Mouse (Mus musculus) liver, embryonic 14.5 days (tissue): ENCODE data around the gene Zfp609. TPM values are rescaled to one million over a fixed set of nuclear protein-coding genes. Genes with fewer than 3 reads are reported as not detected.

ENCODE experiments used
- ATAC-seq: fragments of 200-750 bp; cut with Nextera tagmentation; 2 replicates; pipeline ENCODE4 v1.8.0; 2017; ENCODE audit warnings: moderate number of reproducible peaks, mild to moderate bottlenecking, moderate library complexity; ENCODE audit not compliant: insufficient read depth
- DNase-seq, 3 experiments: peaks; one replicate each; pipeline ENCODE4 v3.0.0-alpha.2; 2012 to 2013; ENCODE audit warnings: low read depth in 3 of 3, low spot score in 3 of 3
- H3K27ac ChIP-seq: fragments of 300-500 bp; sonication (generic); 2 replicates; pipeline ENCODE4 v1.5.1; 2014; ENCODE audit warnings: moderate library complexity, mild to moderate bottlenecking, control low read depth, inconsistent platforms
- H3K27me3 ChIP-seq: fragments of 300-500 bp; sonication (generic); 2 replicates; pipeline ENCODE4 v1.6.1; 2014; ENCODE audit warnings: mild to moderate bottlenecking, low read length, moderate library complexity; ENCODE audit not compliant: control insufficient read depth, insufficient read depth
- H3K36me3 ChIP-seq: fragments of 300-500 bp; sonication (generic); replicated peaks from 2 replicates; pipeline ENCODE4 v1.6.1; 2014; ENCODE audit warnings: low read depth; ENCODE audit not compliant: control insufficient read depth, insufficient read depth
- H3K4me1 ChIP-seq, 2 experiments: fragments of 200-500 bp in 1 of 2; fragments of 300-500 bp in 1 of 2; sonication (generic) in 1 of 2; replicated peaks; 2 replicates each; pipeline ENCODE4 v1.6.1; 2012 to 2014; ENCODE audit warnings: antibody characterized with exemption in 1 of 2, inconsistent platforms in 1 of 2, low read length in 1 of 2; ENCODE audit not compliant: control insufficient read depth in 2 of 2, insufficient read depth in 2 of 2
- H3K4me2 ChIP-seq: fragments of 300-500 bp; sonication (generic); 2 replicates; pipeline ENCODE4 v1.6.1; 2014; ENCODE audit warnings: low read depth, mild to moderate bottlenecking, control low read depth, moderate library complexity
- H3K4me3 ChIP-seq, 2 experiments: fragments of 200-500 bp in 1 of 2; fragments of 300-500 bp in 1 of 2; sonication (generic) in 1 of 2; 2 replicates each; pipeline ENCODE4 v1.5.1; 2012 to 2014; ENCODE audit warnings: low read depth in 2 of 2, low read length in 2 of 2, mild to moderate bottlenecking in 2 of 2, control low read depth in 1 of 2, inconsistent platforms in 1 of 2, moderate library complexity in 1 of 2; ENCODE audit not compliant: insufficient read depth in 1 of 2
- H3K9ac ChIP-seq: fragments of 300-500 bp; sonication (generic); replicated peaks from 2 replicates; pipeline ENCODE4 v1.6.1; 2014; ENCODE audit warnings: mild to moderate bottlenecking, control low read depth, moderate library complexity
- H3K9me3 ChIP-seq: fragments of 300-500 bp; sonication (generic); 2 replicates; pipeline ENCODE4 v1.6.1; 2016; ENCODE audit warnings: low read length, mixed read lengths; ENCODE audit not compliant: control insufficient read depth
- CTCF ChIP-seq: IDR thresholded peaks from 2 replicates; pipeline ENCODE4 v1.5.1; 2016; ENCODE audit warnings: antibody characterized with exemption, low read depth, control low read depth
- EP300 ChIP-seq: IDR thresholded peaks from 2 replicates; pipeline ENCODE4 v1.6.1; 2016; ENCODE audit warnings: antibody characterized with exemption, low read depth
- WGBS: fragments of 180-500 bp; shearing (Covaris S2); extraction: QIAGEN DNeasy Blood & Tissue Kit; methylation state at CpG from one replicate; pipeline ENCODE4 v1.1.7; 2014; ENCODE audit not compliant: insufficient replicate concordance; 5-methylcytosine and 5-hydroxymethylcytosine counted together
- polyA plus RNA-seq, 2 experiments: library from polyadenylated mRNA; depleted of rRNA in 1 of 2; stranded (reverse) in 1 of 2; unstranded in 1 of 2; fragments of >200 nt; fragmentation: Nextera tagmentation in 1 of 2; extraction: Ambion mirVana in 1 of 2; gene quantifications; 2 replicates each; pipeline versions ENCODE4 v1.2.1 to v1.2.3; 2012 to 2014

Zfp609 gene
- polyA plus RNA-seq, 2 experiments: 1.1 to 2.7 TPM

- WGBS: 72% methylated on average over 3 of the region's 3 CpGs
- Histone ChIP-seq H3K27ac (no peak overlapping the region), H3K4me1 (no peaks in the 10 kb centered on the region), H3K36me3 (no peaks in the 10 kb centered on the region), H3K27me3 (no peaks in the 10 kb centered on the region), H3K9me3 (no peaks in the 10 kb centered on the region), H3K4me3 (no peak overlapping the region), H3K9ac (no peak overlapping the region), H3K4me2 (no peak overlapping the region)
- TF ChIP-seq EP300 (no peak), CTCF (peak; percentile 61)
- no peak for DNase-seq
- ATAC-seq: no peak
Observed at GRCm38 (mm10) chr9:65752632-65753031, 74.7 kb downstream of the Zfp609 start.

- TF ChIP-seq CTCF (no peak), EP300 (no peak)
- Histone ChIP-seq H3K4me1 (no peaks in the 10 kb centered on the region), H3K4me3 (no peak overlapping the region), H3K9ac (no peak overlapping the region), H3K27ac (no peak overlapping the region), H3K4me2 (no peak overlapping the region), H3K27me3 (no peaks in the 10 kb centered on the region), H3K9me3 (no peaks in the 10 kb centered on the region), H3K36me3 (no peaks in the 10 kb centered on the region)
- WGBS: 79% methylated on average over 7 of the region's 7 CpGs
- ATAC-seq (no peak), DNase-seq (no peak)
Observed at GRCm38 (mm10) chr9:65751906-65752305, 75.5 kb downstream of the Zfp609 start.

GRCm38 (mm10) chr9:65748102-65748501, 79.3 kb downstream of the Zfp609 start:
- no peak for TF ChIP-seq EP300
- TF ChIP-seq CTCF: no peak
- peaks cover 11 to 12% of the 10 kb centered on the region in 2 experiments for H3K4me1 ChIP-seq
- ATAC-seq (no peak), DNase-seq (no peak)
- no peaks in the 10 kb centered on the region for H3K36me3 ChIP-seq
- no peaks in the 10 kb centered on the region for H3K27me3 ChIP-seq
- no peaks in the 10 kb centered on the region for H3K9me3 ChIP-seq
- H3K9ac ChIP-seq: no peak overlapping the region
- 63% methylated on average over 4 of the region's 4 CpGs for WGBS
- no peak overlapping the region for H3K27ac ChIP-seq
- no peak overlapping the region for H3K4me3 ChIP-seq
- H3K4me2 ChIP-seq: no peak overlapping the region

GRCm38 (mm10) chr9:65746479-65746878, 80.9 kb downstream of the Zfp609 start:
- 17% methylated on average over 2 of the region's 2 CpGs for WGBS
- Histone ChIP-seq H3K9me3 (no peaks in the 10 kb centered on the region), H3K4me1 (peaks cover 11 to 14% of the 10 kb centered on the region in 2 experiments), H3K36me3 (no peaks in the 10 kb centered on the region), H3K9ac (no peak overlapping the region), H3K27ac (no peak overlapping the region), H3K4me3 (no peak overlapping the region), H3K27me3 (no peaks in the 10 kb centered on the region), H3K4me2 (no peak overlapping the region)
- no peak for TF ChIP-seq CTCF
- peak; percentile 77 for TF ChIP-seq EP300
- DNase-seq (peak; percentile 23 to 38 (median 29)), ATAC-seq (peak; percentile 53; the same call in 1 of the 2 replicates)

- H3K9ac ChIP-seq: no peak overlapping the region
- TF ChIP-seq EP300: no peak
- TF ChIP-seq CTCF: no peak
- no peak overlapping the region for H3K4me2 ChIP-seq
- WGBS: 65% methylated on average over 5 of the region's 5 CpGs
- H3K9me3 ChIP-seq: no peaks in the 10 kb centered on the region
- no peaks in the 10 kb centered on the region for H3K36me3 ChIP-seq
- no peak overlapping the region for H3K4me3 ChIP-seq
- H3K4me1 ChIP-seq: peaks cover 11 to 15% of the 10 kb centered on the region in 2 experiments
- DNase-seq: no peak
- no peak overlapping the region for H3K27ac ChIP-seq
- H3K27me3 ChIP-seq: no peaks in the 10 kb centered on the region
- ATAC-seq: no peak
Observed at GRCm38 (mm10) chr9:65745456-65745855, 81.9 kb downstream of the Zfp609 start.
